Mouse (Mus musculus) liver, embryonic 15.5 days (tissue): Measurements from ENCODE around the gene Mllt1. TPM values are rescaled to one million over a fixed set of nuclear protein-coding genes. Genes with fewer than 3 reads are reported as not detected.

ENCODE experiments used
- ATAC-seq: fragments of 200-750 bp; cut with Nextera tagmentation; 2 replicates; pipeline ENCODE4 v1.8.0; 2017; ENCODE audit warnings: moderate number of reproducible peaks, mild to moderate bottlenecking, moderate library complexity; ENCODE audit not compliant: insufficient read depth
- H3K27ac ChIP-seq: fragments of 300-500 bp; sonication (generic); replicated peaks from 2 replicates; pipeline ENCODE4 v1.5.1; 2015; ENCODE audit warnings: mild to moderate bottlenecking, inconsistent platforms
- H3K27me3 ChIP-seq: fragments of 300-500 bp; sonication (generic); 2 replicates; pipeline ENCODE4 v1.6.1; 2015; ENCODE audit warnings: mild to moderate bottlenecking, inconsistent platforms
- H3K36me3 ChIP-seq: fragments of 300-500 bp; sonication (generic); replicated peaks from 2 replicates; pipeline ENCODE4 v1.6.1; 2015; ENCODE audit warnings: moderate library complexity, mild to moderate bottlenecking, inconsistent platforms
- H3K4me1 ChIP-seq: fragments of 300-500 bp; sonication (generic); replicated peaks from 2 replicates; pipeline ENCODE4 v1.6.1; 2015; ENCODE audit warnings: inconsistent platforms
- H3K4me2 ChIP-seq: fragments of 300-500 bp; sonication (generic); 2 replicates; pipeline ENCODE4 v1.6.1; 2015; ENCODE audit warnings: moderate library complexity, mild to moderate bottlenecking, inconsistent platforms
- H3K4me3 ChIP-seq: fragments of 300-500 bp; sonication (generic); replicated peaks from 2 replicates; pipeline ENCODE4 v1.5.1; 2015; ENCODE audit warnings: mild to moderate bottlenecking, inconsistent platforms
- H3K9ac ChIP-seq: fragments of 300-500 bp; sonication (generic); 2 replicates; pipeline ENCODE4 v1.6.1; 2015; ENCODE audit warnings: moderate library complexity, mild to moderate bottlenecking, inconsistent platforms
- H3K9me3 ChIP-seq: fragments of 300-500 bp; sonication (generic); replicated peaks from 2 replicates; pipeline ENCODE4 v1.6.1; 2016; ENCODE audit warnings: inconsistent platforms
- WGBS: fragments of 180-500 bp; shearing (Covaris S2); methylation state at CpG from one replicate; pipeline ENCODE4 v1.1.7; 2015; ENCODE audit warnings: mixed read lengths; ENCODE audit not compliant: insufficient replicate concordance; 5-methylcytosine and 5-hydroxymethylcytosine counted together
- polyA plus RNA-seq: library from polyadenylated mRNA; unstranded; fragments of >200 nt; fragmentation: Nextera tagmentation; extraction: Ambion mirVana; gene quantifications from 2 replicates; pipeline ENCODE4 v1.2.1, GENCODE M21; 2015

Gene Mllt1
- polyA plus RNA-seq, 1 experiment from 2014 or later = 9.0 TPM

GRCm38 (mm10) chr17:56858922-56859321 is 76.3 kb downstream of the Mllt1 start:
- H3K27ac ChIP-seq = no peak overlapping the region
- H3K4me1 ChIP-seq = peaks cover 8% of the 10 kb centered on the region

GRCm38 (mm10) chr17:56858216-56858615 is 77.0 kb downstream of the Mllt1 start:
- no peak overlapping the region for H3K4me3 ChIP-seq
- no peak overlapping the region for H3K9ac ChIP-seq
- no peaks in the 10 kb centered on the region for H3K27me3 ChIP-seq
- no peaks in the 10 kb centered on the region for H3K9me3 ChIP-seq
- 38% methylated on average over 4 of the region's 4 CpGs for WGBS
- ATAC-seq = no peak
- no peaks in the 10 kb centered on the region for H3K36me3 ChIP-seq
- no peak overlapping the region for H3K27ac ChIP-seq
- H3K4me1 ChIP-seq = peaks cover 8% of the 10 kb centered on the region
- H3K4me2 ChIP-seq = no peak overlapping the region

More at GRCm38 (mm10) chr17:56858922-56859321, 76.3 kb downstream of the Mllt1 start:
- Histone ChIP-seq H3K36me3 (no peaks in the 10 kb centered on the region), H3K27me3 (no peaks in the 10 kb centered on the region), H3K9ac (no peak overlapping the region), H3K4me3 (no peak overlapping the region), H3K4me2 (no peak overlapping the region), H3K9me3 (no peaks in the 10 kb centered on the region)
- WGBS = 40% methylated on average over 7 of the region's 7 CpGs
- ATAC-seq = no peak

GRCm38 (mm10) chr17:56855421-56855820 is 79.8 kb downstream of the Mllt1 start:
- Histone ChIP-seq H3K4me3 (no peak overlapping the region), H3K4me1 (no peaks in the 10 kb centered on the region; the same call in none of the 2 replicates), H3K27me3 (no peaks in the 10 kb centered on the region), H3K9ac (no peak overlapping the region), H3K36me3 (no peaks in the 10 kb centered on the region), H3K27ac (no peak overlapping the region), H3K9me3 (no peaks in the 10 kb centered on the region), H3K4me2 (no peak overlapping the region)
- ATAC-seq = no peak
- WGBS = 17% methylated on average over 3 of the region's 3 CpGs

GRCm38 (mm10) chr17:56851167-56851566 is 84.0 kb downstream of the Mllt1 start:
- H3K27me3 ChIP-seq = peaks cover 9% of the 10 kb centered on the region; the same call in 1 of the 2 replicates
- no peak overlapping the region for H3K27ac ChIP-seq
- H3K4me3 ChIP-seq = no peak overlapping the region
- H3K9me3 ChIP-seq = no peaks in the 10 kb centered on the region
- no peak overlapping the region for H3K9ac ChIP-seq
- H3K4me2 ChIP-seq = no peak overlapping the region
- ATAC-seq = no peak
- WGBS = 63% methylated on average over 3 of the region's 3 CpGs
- H3K4me1 ChIP-seq = no peaks in the 10 kb centered on the region; the same call in 1 of the 2 replicates
- no peaks in the 10 kb centered on the region for H3K36me3 ChIP-seq

- WGBS = 77% methylated on average over 13 of the region's 13 CpGs
- no peaks in the 10 kb centered on the region for H3K36me3 ChIP-seq
- H3K4me3 ChIP-seq = no peak overlapping the region
- peaks cover 9% of the 10 kb centered on the region; the same call in 1 of the 2 replicates for H3K27me3 ChIP-seq
- H3K9ac ChIP-seq = no peak overlapping the region
- no peak overlapping the region for H3K4me2 ChIP-seq
- no peaks in the 10 kb centered on the region for H3K4me1 ChIP-seq
- H3K27ac ChIP-seq = no peak overlapping the region
- H3K9me3 ChIP-seq = no peaks in the 10 kb centered on the region
- ATAC-seq = no peak
These were observed 85.5 kb downstream of the Mllt1 start for GRCm38 (mm10) chr17:56849710-56850109.

- H3K9ac ChIP-seq = no peak overlapping the region
- H3K27me3 ChIP-seq = peaks cover 9% of the 10 kb centered on the region; the same call in 1 of the 2 replicates
- H3K4me3 ChIP-seq = no peak overlapping the region
- H3K27ac ChIP-seq = no peak overlapping the region
- WGBS = 53% methylated on average over 5 of the region's 5 CpGs
- no peak overlapping the region for H3K4me2 ChIP-seq
- no peaks in the 10 kb centered on the region for H3K36me3 ChIP-seq
- no peak for ATAC-seq
- no peaks in the 10 kb centered on the region for H3K9me3 ChIP-seq
- H3K4me1 ChIP-seq = no peaks in the 10 kb centered on the region
These were observed 86.4 kb downstream of the Mllt1 start for GRCm38 (mm10) chr17:56848785-56849184.

- WGBS = 61% methylated on average over 5 of the region's 5 CpGs
- H3K9me3 ChIP-seq = no peaks in the 10 kb centered on the region
- no peak overlapping the region for H3K4me3 ChIP-seq
- no peak overlapping the region for H3K4me2 ChIP-seq
- no peak overlapping the region for H3K27ac ChIP-seq
- H3K9ac ChIP-seq = no peak overlapping the region
- ATAC-seq = no peak
- no peaks in the 10 kb centered on the region for H3K36me3 ChIP-seq
- no peaks in the 10 kb centered on the region for H3K4me1 ChIP-seq
- peaks cover 12% of the 10 kb centered on the region; the same call in 1 of the 2 replicates for H3K27me3 ChIP-seq
These were observed 91.5 kb downstream of the Mllt1 start for GRCm38 (mm10) chr17:56843678-56844077.

Other genes with a start within 250 kb of the Mllt1 start
- 210 and 226 TPM in 2 replicates for gene Ndufa11, start 217.6 kb downstream of the Mllt1 start, polyA plus RNA-seq
- 2.4 and 2.6 TPM in 2 replicates for gene Vmac, start 217.4 kb downstream of the Mllt1 start, polyA plus RNA-seq
- gene Nrtn, start 177.9 kb downstream of the Mllt1 start, polyA plus RNA-seq = 1.1 and 1.6 TPM in 2 replicates
- 12.5 and 14.4 TPM in 2 replicates for gene Dus3l, start 170.7 kb downstream of the Mllt1 start, polyA plus RNA-seq
- gene Prr22, start 165.2 kb downstream of the Mllt1 start, polyA plus RNA-seq = 0.23 and 0.60 TPM in 2 replicates
- gene Rfx2, start 104.4 kb downstream of the Mllt1 start, polyA plus RNA-seq = 11.9 and 14.6 TPM in 2 replicates
- gene Acsbg2, start 61.0 kb downstream of the Mllt1 start, polyA plus RNA-seq = not detected in 2 replicates
- 0.03 and 0.07 TPM in 2 replicates for gene 1700061G19Rik, start 59.9 kb downstream of the Mllt1 start, polyA plus RNA-seq
- not detected in 2 replicates for gene Acer1, start 46.7 kb upstream of the Mllt1 start, polyA plus RNA-seq
- 67.8 and 75.8 TPM in 2 replicates for gene Clpp, start 54.9 kb upstream of the Mllt1 start, polyA plus RNA-seq
- 15.4 and 17.0 TPM in 2 replicates for gene Alkbh7, start 61.9 kb upstream of the Mllt1 start, polyA plus RNA-seq
- not detected in 2 replicates for gene Pspn, start 64.6 kb upstream of the Mllt1 start, polyA plus RNA-seq
- 46.8 and 48.8 TPM in 2 replicates for gene Gtf2f1, start 75.9 kb upstream of the Mllt1 start, polyA plus RNA-seq
- 0.20 and 0.36 TPM in 2 replicates for gene Gm17949, start 76.1 kb upstream of the Mllt1 start, polyA plus RNA-seq
- 20.9 and 21.4 TPM in 2 replicates for gene Khsrp, start 96.1 kb upstream of the Mllt1 start, polyA plus RNA-seq
- not detected in 2 replicates for gene Slc25a41, start 106.2 kb upstream of the Mllt1 start, polyA plus RNA-seq
- gene Crb3, start 123.7 kb upstream of the Mllt1 start, polyA plus RNA-seq = 11.1 and 11.2 TPM in 2 replicates
- 4.9 and 7.0 TPM in 2 replicates for gene Slc25a23, start 124.4 kb upstream of the Mllt1 start, polyA plus RNA-seq
- 2.6 and 4.2 TPM in 2 replicates for gene Dennd1c, start 143.1 kb upstream of the Mllt1 start, polyA plus RNA-seq
- gene Tubb4a, start 152.4 kb upstream of the Mllt1 start, polyA plus RNA-seq = 0.29 and 0.31 TPM in 2 replicates
- 0.71 and 0.76 TPM in 2 replicates for gene Tnfsf9, start 169.9 kb upstream of the Mllt1 start, polyA plus RNA-seq
- gene Cd70, start 214.4 kb upstream of the Mllt1 start, polyA plus RNA-seq = not detected in 2 replicates